In the genomic region with DNA sequence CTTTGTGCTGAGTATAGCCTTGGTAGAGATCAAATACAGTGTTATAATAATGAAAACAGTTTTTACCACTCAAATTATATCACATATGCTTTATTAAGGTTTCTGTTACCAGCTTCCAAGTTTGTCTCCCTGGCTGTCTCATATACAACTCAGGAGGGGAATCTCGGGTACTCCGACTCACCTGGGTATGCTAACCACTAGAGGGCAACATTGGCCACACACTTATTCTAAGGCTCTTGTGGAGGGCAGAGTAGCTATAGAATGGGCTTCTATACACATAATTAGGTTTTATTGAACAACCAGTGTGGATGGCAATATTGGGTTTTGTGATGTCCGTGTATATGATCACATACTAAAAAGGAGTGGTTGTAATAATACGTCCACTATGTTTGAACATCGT, we compare ENCODE assay signal across 9 mouse cellular contexts. TPM values are rescaled to one million over a fixed set of nuclear protein-coding genes. Genes with fewer than 3 reads are reported as not detected.
DNase-seq lines count a peak whose midpoint lies in the region; ATAC-seq lines count a peak whose summit lies in the region.
"Had no signal": no experiment of that assay in that cellular context is flagged by ENCODE, and none has a peak within 500 bp of the region (broad histone marks: within the 10 kb centered on the region; RNA-seq: fewer than 3 reads in every experiment).

No protein-coding gene starts in this region.

- intact Hi-C loops in left cerebral cortex, postnatal 25 days (cut with DNase I), result loop anchor here (5.0 kb wide), 1 partner anchor 260 kb away; no protein-coding TSS in a partner anchor
- intact Hi-C loops in left cerebral cortex, postnatal 36 days (cut with DNase I), result no loop called here

- DNase-seq in cerebellum, adult 11 months, result peak; percentile 13
- DNase-seq in cerebellum, postnatal 4 days (ENCODE audit: low spot score in 2 of 2), result no peak
- DNase-seq in left cerebral cortex, postnatal 25 days (ENCODE audit: low spot score in 2 of 2), result peak; percentile 10 to 44
- DNase-seq in left cerebral cortex, postnatal 36 days (ENCODE audit: low spot score in 2 of 2), result no peak
- peak; percentile 64 for DNase-seq in ZHBTc4 (ENCODE audit: low read depth, low spot score)
- DNase-seq in mesoderm, embryonic 11.5 days (ENCODE audit: low read depth, low spot score), result peak; percentile 39
- DNase-seq in urinary bladder, postnatal 10 days (ENCODE audit: low spot score), result no peak

- peak; percentile 59 for ATAC-seq in granulocyte monocyte progenitor cell, adult 5-6 weeks (replicated peaks; ENCODE audit: poor library complexity, severe bottlenecking)

RNA-seq across cellular contexts. Expression of a gene that starts 47.1 kb away (rescaled TPM):
- 1 to 10 TPM; 7.1 to 7.5 TPM for total RNA-seq in left cerebral cortex, postnatal 25 days (2021)
- total RNA-seq in left cerebral cortex, postnatal 36 days (2021), result 1 to 10 TPM; 8.1 to 8.4 TPM
- total RNA-seq in granulocyte monocyte progenitor cell, adult 5-6 weeks (2014; fragmentation: Nextera tagmentation), result 17.0 and 18.3 TPM in 2 replicates
- total RNA-seq in granulocyte monocyte progenitor cell, adult 5-6 weeks (2017), result 35.3 and 38.8 TPM in 2 replicates
- total RNA-seq: CH12.LX had no signal

Comparison
In these comparisons a context has a peak if more than half of its experiments do, and no peak if none do; other contexts are left out.
1. DNase-seq: peak in cerebellum, adult 11 months (single experiment), left cerebral cortex, postnatal 25 days (2 of 2), ZHBTc4 (single experiment) and mesoderm, embryonic 11.5 days (single experiment); none in cerebellum, postnatal 4 days (0 of 2), left cerebral cortex, postnatal 36 days (0 of 2) and urinary bladder, postnatal 10 days (single experiment).